Mouse (Mus musculus): Measurements from ENCODE around the gene Rcan2.

- no peak for TF ChIP-seq CTCF (IDR thresholded peaks at IDR 0.05; ENCODE audit: borderline replicate concordance, extremely low read depth, insufficient read depth, insufficient read length)
- no peak for TF ChIP-seq POLR2A (IDR thresholded peaks at IDR 0.05; ENCODE audit: borderline replicate concordance, extremely low read depth, insufficient read depth, insufficient read length, poor library complexity, severe bottlenecking)
Observed at GRCm38 (mm10) chr17:44035005-44035404, 233.9 kb downstream of the Rcan2 start.
